Mouse (Mus musculus): ENCODE data around the gene Smpd2.

The Smpd2 gene

GRCm38 (mm10) chr10:41489708-41490517 is at the start of gene Smpd2, which contains the start of gene Ppil6:
Smpd2 (minus strand) TSS chr10:41490369.
Ppil6 (plus strand) TSS chr10:41490439.
- peak; percentile 90 for DNase-seq (ENCODE audit: low read depth)

DNA sequence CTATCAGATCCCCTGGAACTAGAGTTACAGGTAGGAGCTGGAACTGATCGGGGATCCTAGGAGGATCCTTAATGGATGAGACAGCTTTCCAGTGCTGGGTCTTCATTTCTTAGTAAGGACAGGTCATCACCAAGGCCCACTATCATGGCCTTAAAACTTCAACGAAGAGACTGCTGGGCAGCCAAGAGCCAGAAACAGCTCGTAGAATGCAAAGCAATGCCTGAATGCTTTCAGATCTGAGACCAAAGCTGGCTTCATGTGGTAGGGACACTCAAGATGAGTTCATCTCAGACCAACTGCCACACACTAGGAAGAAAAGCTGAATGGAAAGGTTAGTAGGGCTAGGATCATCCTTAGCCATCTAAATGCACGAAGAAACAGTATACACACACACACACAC is 48.8 kb upstream of the Smpd2 start:
- DNase-seq (ENCODE audit: low read depth), result no peak

GRCm38 (mm10) chr10:41537983-41538330 is 47.8 kb upstream of the Smpd2 start:
- no peak for DNase-seq (ENCODE audit: low read depth)

DNA sequence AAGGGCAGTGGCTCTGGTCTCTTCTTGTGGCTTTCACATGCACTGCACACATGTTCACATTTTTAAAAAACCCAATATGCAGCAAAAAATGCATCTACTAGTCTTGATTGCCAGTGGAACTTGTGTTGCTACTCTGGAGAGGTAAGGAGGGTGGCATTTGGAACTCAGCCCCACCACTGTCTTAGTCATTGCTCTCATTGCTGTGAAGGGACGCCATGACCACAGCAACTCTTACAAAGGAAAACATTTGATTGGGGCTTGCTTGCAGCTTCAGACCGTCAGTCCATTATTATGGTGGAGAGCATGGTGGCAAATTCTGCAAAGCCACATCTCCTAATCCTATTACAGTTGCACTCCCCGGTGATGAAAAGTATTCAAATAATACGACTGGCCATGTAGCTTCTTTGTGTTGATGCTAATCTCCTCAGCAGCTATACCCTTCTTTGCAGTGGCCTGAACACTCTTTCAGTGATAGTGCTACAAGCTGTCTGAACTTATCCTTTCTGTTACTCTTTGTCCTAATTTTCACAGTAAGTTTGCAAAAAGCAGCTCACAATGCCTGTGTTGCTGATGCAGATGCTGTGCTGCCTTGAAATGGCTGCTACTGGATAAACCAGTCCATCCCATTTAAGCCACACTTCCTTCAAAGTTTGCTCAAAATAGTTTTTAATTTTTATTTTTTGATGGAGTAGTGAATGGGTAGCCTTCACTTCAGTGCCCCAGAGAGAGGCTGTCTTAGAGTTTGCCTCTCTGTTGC is 47.2 kb upstream of the Smpd2 start:
- DNase-seq (ENCODE audit: low read depth), result no peak

- DNase-seq (ENCODE audit: low read depth), result no peak
Measured at GRCm38 (mm10) chr10:41536714-41537113, 46.5 kb upstream of the Smpd2 start.

DNA sequence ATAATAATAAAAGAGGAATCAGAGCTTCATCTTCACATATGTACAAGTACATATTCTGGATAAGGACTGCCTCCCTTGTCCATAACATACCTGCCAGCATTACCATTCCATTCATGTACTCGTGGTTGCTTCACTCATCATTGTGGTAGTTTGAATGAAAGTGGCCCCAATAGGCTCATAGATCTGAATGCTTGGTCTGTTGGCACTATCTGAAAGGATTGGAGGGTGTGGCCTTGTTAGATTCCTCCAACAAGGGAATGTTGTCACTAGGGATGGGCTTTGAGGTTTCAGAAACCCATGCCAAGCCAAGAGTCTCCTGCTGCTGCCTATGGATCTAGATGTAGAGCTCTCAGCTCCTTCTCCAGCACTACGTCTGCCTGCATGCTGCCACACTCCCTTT is 45.8 kb upstream of the Smpd2 start:
- DNase-seq (ENCODE audit: low read depth), result no peak

DNA sequence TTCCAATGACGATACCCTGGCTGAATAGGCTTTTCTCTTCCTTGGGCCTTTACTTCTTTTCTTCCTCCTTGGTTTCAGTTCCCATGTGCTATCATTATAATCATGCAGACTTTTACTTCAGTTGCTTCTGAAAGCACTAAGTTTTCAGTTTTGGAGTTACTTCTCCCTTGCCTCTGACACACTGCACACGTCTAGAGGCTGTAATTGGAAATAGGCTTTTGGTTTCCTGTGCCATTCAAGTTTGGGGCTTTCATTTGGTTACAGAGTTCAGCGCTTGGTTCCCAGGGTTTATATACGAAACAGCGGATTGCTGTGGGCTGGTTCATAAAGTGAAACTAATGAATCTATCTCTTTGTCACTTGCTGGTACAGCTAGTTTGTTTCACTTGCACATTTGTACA is 39.8 kb upstream of the Smpd2 start:
- DNase-seq (ENCODE audit: low read depth), result no peak

DNA sequence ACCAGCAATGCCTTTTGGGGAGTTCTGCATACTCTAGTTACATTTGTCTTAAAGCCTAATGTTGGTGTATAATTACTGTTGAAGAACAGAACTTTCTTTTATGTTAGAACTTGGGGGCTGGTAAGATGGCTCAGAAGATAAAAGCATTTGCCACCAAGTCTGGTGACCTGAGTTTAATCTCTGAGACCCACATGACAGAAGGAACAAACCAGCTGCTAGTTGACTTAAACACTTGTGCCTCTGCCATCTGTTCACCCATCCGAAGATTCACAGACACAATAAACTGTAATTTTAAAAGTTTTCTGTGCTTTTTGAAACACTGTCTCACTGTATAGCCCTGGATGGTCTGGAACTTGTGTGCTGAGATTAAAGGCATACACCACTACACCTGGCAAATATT is 35.5 kb upstream of the Smpd2 start:
- no peak for DNase-seq (ENCODE audit: low read depth)

GRCm38 (mm10) chr10:41523386-41523785 is 33.2 kb upstream of the Smpd2 start:
- no peak for DNase-seq (ENCODE audit: low read depth)

DNA sequence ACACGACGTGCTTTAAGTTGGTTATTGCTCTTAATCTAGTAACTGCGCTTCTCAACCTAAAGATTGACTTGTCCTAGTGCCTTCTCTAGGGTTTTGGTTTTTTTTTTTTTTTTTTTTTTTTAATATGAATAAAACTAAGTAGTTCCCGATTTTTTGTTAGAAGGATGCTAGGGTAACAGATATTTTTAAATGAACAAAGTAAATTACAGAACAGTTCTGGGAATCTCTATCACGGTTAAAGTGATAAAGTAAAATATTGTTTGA is 30.2 kb upstream of the Smpd2 start:
- no peak for DNase-seq (ENCODE audit: low read depth)

DNA sequence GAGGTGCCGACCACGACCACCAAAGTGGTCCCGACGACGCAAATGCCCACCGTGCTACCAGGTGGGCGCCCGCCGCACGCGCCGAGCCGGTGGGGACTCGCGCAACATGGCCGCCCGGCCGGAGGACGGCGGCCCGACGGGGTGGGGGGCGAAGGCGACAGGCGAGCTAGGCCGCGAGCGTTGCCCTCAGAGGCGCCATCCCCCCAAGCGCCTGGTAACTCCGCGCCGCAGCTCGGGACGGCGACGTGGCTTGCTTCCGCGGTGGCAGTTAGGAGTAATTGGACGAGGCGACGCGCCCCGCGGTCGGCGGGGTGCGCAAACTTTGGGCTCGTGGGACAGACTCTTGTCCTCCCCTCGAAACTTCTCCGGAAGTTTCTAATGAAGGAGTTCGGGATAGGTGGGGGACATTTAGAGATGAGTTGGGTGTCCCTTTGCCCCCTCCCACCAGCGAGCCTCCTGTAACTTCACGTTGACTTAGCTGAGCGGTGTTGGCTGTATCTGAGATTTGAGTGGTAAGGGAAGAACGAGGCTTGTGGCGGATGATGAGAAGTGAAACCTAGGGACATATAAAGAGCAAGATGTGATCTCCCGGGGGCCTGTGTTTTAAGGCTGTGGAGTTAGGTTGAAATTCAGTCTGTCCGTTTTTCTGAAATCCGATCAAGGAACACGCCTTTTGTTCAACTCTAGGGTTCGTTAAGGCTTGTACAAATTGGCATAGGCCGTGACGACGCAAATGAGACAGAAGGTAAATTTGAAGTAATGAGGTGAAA is 29.7 kb upstream of the Smpd2 start:
- DNase-seq (ENCODE audit: low read depth), result no peak

DNA sequence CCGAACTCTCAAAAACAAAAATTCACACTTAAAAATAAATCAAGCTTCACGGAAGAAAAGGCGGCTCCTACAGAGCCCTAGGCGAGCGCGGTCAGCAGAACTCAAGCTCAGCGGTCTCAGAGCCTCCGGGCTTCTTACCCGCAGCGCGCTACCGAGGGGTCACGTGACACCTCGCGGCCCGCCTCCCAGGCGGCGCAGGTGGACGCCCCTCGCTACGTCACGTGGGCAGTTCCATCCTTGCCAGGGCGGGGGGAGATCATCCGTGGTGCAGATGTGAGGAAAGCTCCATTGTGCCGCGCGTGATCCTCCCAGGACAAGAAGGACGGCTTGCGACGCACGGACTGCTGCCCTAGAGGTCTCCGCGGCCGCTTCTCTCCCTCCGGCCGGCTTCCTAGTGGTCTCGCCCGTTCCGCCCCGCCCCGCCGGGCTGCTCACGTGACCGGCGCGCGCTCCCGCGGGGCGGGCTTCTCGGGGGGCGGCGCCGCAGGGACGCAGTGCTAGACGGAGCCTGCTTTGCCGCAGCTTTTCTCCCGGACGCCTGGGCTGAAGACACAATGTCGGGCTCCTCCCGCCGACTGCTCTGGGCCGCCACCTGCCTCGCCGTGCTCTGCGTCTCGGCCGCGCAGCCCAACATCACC is 28.9 kb upstream of the Smpd2 start, which contains the start of gene Cd164:
Cd164 (plus strand) TSS at position 434 of the 638 bp plus-strand sequence.
- DNase-seq (ENCODE audit: low read depth), result peak; percentile 82

DNA sequence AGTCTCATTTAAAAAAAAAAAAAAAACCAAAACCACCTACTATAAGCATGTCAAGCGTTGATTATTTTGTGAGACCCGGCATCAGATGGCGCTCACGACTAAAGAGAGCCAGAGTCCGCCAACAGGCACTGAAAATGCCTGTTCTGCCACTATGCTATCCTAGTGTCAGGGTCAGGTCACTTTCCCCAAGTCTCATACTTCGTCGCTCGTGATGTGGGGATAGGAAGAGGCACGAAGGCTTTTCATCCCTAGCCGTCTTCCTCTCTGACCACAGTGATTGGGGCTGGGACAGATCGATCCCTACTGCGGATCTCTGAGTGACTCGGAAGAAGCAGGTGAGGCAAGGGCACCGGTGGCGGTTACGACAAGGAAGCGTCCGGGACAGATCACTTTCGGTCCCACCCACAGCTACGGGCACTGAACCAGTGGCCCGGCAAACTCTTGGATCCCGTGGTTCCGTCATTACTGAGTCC is 28.4 kb upstream of the Smpd2 start:
- DNase-seq (ENCODE audit: low read depth), result peak; percentile 78

DNA sequence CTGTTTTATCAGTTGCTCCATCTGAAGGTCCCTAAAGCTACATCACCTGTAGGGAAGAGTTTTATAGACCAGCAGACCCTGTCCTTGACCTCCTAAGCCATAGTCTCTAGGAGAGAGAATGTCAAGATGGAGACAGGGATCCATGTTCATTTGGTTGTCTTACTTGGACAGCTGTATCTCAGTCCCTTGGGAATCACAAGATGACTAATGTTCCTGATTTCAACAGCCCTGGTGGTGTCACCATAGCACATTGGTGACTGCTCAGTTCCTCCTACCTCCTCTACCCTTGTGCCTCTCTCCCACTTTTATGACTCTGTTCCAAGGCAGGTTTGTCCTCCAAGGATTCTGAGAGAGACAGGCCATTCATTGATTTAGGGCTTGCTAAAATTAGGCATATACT is 24.8 kb upstream of the Smpd2 start:
- DNase-seq (ENCODE audit: low read depth), result no peak

- no peak for DNase-seq (ENCODE audit: low read depth)
Measured at GRCm38 (mm10) chr10:41514301-41514700, 24.1 kb upstream of the Smpd2 start.

- DNase-seq (ENCODE audit: low read depth), result no peak
Measured at GRCm38 (mm10) chr10:41509160-41509559, 19.0 kb upstream of the Smpd2 start.

- DNase-seq (ENCODE audit: low read depth), result peak; percentile 64
Measured at GRCm38 (mm10) chr10:41505446-41505845, 15.3 kb upstream of the Smpd2 start.

DNA sequence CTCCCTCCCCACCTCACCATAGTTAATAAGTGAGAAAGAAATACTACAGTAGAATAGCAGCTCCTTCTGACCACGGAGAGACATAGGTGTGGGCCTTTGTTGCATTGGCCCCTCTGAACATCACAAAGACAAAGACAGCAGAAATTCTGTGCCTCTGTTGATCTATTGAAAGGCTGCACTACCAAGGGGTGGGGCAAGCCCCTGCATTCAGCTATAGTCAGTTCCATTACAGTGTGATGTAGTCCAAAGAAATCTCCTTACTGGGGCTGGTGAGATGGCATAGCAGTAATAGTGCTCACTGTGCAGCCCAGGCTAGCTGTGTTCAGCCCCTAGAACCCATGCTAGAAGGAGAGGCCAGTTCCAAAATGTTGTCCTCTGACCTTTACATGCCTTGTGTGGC is 14.8 kb upstream of the Smpd2 start:
- no peak for DNase-seq (ENCODE audit: low read depth)

GRCm38 (mm10) chr10:41500941-41501340 is 10.8 kb upstream of the Smpd2 start:
- DNase-seq (ENCODE audit: low read depth), result no peak

DNA sequence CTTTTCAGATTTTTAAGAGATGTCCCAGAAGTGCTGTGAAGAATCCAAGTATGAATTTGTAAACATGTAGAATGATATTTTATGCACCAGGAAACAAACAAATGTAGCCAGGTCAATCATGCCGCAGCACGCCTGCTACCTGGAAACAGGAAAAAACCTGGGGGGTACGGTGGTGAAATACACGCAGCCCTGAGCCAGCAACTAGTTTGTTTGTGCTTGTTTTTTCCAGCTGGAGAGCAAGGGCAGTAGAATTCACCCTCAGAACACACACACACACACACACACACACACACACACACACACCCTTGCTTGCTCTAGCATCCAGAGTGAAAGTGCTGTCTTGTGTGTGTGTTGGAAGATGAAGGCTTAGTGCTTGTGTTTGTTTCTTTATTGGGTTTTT is 942 bp upstream of the Smpd2 start:
- DNase-seq (ENCODE audit: low read depth), result no peak

GRCm38 (mm10) chr10:41490518-41490873 is 327 bp upstream of the Smpd2 start:
- no peak for DNase-seq (ENCODE audit: low read depth)

DNA sequence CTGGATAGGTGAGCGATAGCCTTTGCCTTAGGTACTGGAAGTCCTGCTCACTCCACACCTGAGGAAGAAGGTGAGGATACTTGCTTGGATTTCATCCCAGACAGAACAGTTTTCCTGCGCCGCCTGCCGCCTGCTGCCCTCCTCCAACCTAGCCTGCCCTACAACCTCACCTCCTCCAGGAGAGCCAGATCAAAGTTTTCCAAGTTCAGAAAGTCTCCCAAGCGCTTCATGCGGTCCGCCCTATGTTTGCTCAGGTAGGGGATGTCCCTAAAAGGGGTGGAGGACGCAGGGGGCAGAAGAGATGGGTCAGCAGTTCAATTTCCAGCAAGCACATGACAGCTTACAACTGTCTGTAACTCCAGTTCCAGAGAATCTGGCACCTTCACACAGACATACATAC is 875 bp downstream of the Smpd2 start:
- DNase-seq (ENCODE audit: low read depth), result no peak

Measured in c-Kit-positive CD71-negative TER-119-negative erythroid progenitor cells, embryonic 14.5 days (primary cell).